Mouse (Mus musculus) heart, adult 8-10 months (tissue): ENCODE data around the gene Gm28047. TPM values are rescaled to one million over a fixed set of nuclear protein-coding genes. Genes with fewer than 3 reads are reported as not detected.

Experiments used
- DNase-seq: peaks from one replicate; pipeline ENCODE4 v3.0.0; 2022; ENCODE audit warnings: low spot score
- microRNA-seq: library from miRNA; unstranded; fragments of <30 nt; microRNA quantifications from one replicate; pipeline ENCODE4 v1.2.0, GENCODE M21; 2022
- total RNA-seq, 4 experiments: library from RNA; stranded (reverse); gene quantifications; 2 replicates each; pipeline ENCODE4 v1.2.4; 2022

The Gm28047 gene
- total RNA-seq, 4 experiments from 2014 or later: 1.4 TPM; not detected in 3

GRCm38 (mm10) chr15:102501084-102501814 lies 123.6 kb downstream of the Gm28047 start:
- no peak for DNase-seq

DNA sequence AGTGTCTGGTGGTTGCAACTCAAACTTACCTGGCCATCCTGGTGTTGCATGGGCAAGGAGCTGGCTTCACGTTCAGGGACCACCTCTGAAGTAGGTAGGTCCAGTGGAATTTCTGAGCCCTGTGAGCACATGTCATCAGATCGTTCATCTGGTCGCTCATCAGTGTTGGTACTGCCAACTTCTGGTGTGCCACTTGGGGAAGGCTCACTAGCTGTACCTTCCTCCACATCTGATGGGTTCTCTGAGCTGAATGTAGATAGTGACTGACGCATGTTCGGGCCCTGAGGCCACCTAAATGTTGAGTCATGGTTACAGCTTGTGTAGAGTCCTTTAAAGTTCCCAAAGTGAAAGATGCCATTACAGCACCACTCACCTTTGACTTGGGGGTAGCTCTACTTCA lies 124.4 kb downstream of the Gm28047 start:
- no peak for DNase-seq

GRCm38 (mm10) chr15:102499851-102500250 lies 125.0 kb downstream of the Gm28047 start:
- DNase-seq: no peak

GRCm38 (mm10) chr15:102499370-102499769 lies 125.5 kb downstream of the Gm28047 start:
- DNase-seq: no peak

- DNase-seq: no peak
Measured at GRCm38 (mm10) chr15:102498322-102498721, 126.5 kb downstream of the Gm28047 start.

DNA sequence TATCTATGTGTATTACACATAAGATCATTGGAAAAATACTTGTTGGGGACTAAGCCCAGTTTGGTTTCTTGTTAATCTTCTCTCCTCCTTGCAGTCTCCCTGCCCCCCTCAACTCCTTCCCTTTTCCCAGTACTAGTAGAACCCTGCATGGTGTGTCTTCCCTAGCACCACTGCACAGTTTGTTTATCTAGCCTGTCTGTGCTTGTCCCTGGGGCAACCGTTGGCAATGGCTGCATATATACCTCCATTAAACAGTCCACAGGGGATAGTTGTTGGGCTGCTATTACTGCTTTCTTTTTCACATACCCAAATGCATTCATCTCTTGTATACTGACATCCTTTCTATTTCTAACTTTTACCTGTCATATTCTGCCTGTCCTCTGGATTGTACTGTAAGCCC lies 137.2 kb downstream of the Gm28047 start:
- no peak for DNase-seq

GRCm38 (mm10) chr15:102485853-102486252 lies 139.0 kb downstream of the Gm28047 start:
- DNase-seq: no peak

GRCm38 (mm10) chr15:102483136-102483535 lies 141.7 kb downstream of the Gm28047 start:
- DNase-seq: no peak

DNA sequence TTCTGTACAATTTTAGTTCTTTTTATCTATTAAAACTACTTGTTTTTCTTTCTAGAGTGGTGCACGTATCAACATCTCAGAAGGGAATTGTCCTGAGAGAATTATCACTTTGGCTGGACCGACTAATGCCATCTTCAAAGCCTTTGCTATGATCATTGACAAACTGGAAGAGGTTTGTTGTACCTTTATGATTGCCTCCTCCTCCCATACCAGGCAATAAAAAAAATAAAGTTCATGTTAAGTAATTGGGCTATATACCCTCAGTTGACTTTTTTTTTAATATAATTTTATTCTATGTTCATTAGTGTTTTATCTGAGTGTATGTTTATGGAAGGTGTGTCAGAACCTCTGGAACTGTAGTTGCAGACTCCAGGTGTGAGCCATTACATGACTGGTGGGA lies 150.3 kb downstream of the Gm28047 start:
- DNase-seq: no peak

Small RNA genes within 50 kb of the gene (microRNA-seq; reads per million reads assigned to microRNA genes)
- gene Mir688: not detected

Other genes starting within 250 kb of the Gm28047 start
- 10 to 100 TPM; 31.8 to 43.8 (median 38.7) TPM for gene Sp1, start 218.9 kb downstream of the Gm28047 start, total RNA-seq
- gene Amhr2, start 179.7 kb downstream of the Gm28047 start, total RNA-seq: under 1 TPM; 0.19 to 1.00 (median 0.63) TPM
- 10 to 100 TPM; 18.7 to 25.3 (median 22.0) TPM for gene Prr13, start 166.0 kb downstream of the Gm28047 start, total RNA-seq
- 100 to 1,000 TPM; 452 to 509 (median 465) TPM for gene Pcbp2, start 154.5 kb downstream of the Gm28047 start, total RNA-seq
- gene Gm10337, start 121.3 kb downstream of the Gm28047 start, total RNA-seq: not detected
- gene Map3k12, start 108.0 kb downstream of the Gm28047 start, total RNA-seq: 1 to 10 TPM; 1.7 to 2.8 (median 2.3) TPM
- gene Tarbp2, start 106.9 kb downstream of the Gm28047 start, total RNA-seq: 10 to 100 TPM; 38.8 to 50.0 (median 44.7) TPM
- gene Npff, start 100.1 kb downstream of the Gm28047 start, total RNA-seq: 1 to 10 TPM in 3 of 4 experiments, under 1 TPM in 1; 0.65 to 2.2 (median 1.9) TPM
- 10 to 100 TPM; 46.6 to 54.0 (median 52.1) TPM for gene Atf7, start 397 bp upstream of the Gm28047 start, total RNA-seq
- gene Atp5g2, start 47.3 kb upstream of the Gm28047 start, total RNA-seq: 10 to 100 TPM; 21.1 to 79.9 (median 33.0) TPM
- gene Calcoco1, start 97.1 kb upstream of the Gm28047 start, total RNA-seq: 100 to 1,000 TPM; 117 to 143 (median 127) TPM